ENCODE assay signal across 32 mouse cellular contexts in the genomic region with DNA sequence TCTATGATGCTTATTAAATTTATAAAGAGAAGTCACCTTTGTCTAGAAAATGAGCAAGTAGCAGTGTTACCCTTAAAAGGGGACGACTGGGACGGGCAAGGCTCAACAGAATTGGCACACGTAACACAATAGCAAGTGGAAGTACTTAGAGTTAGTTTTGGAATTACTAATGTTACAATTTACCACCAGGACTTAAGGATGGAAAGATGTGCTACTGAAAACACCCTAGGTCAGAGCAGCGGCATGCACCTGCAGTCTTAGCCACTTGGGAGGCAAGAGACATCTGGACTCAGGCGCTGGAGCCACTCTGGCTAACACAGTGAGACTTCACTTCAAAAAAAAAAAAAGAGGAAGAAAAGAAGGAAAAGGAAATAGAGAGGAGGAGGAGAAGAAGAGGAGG. TPM values are rescaled to one million over a fixed set of nuclear protein-coding genes. Genes with fewer than 3 reads are reported as not detected.
"Had no signal": no experiment of that assay in that cellular context is flagged by ENCODE, and none has a peak within 500 bp of the region (broad histone marks: within the 10 kb centered on the region; RNA-seq: fewer than 3 reads in every experiment).

No protein-coding gene starts in this region.

- DNase-seq: liver; lung, adult 18-20 months; lung, adult 2 months; lung, postnatal 14 days; lung, postnatal 36 days; lung, postnatal 4 days; midbrain, embryonic 14.5 days had no signal

- H3K9me3 ChIP-seq: limb, embryonic 10.5 days; limb, embryonic 12.5 days; limb, embryonic 13.5 days; limb, embryonic 15.5 days; liver, embryonic 12.5 days; liver, embryonic 15.5 days; lung, embryonic 15.5 days; megakaryocyte, embryonic 14.5 days; midbrain, embryonic 10.5 days; midbrain, embryonic 12.5 days; midbrain, embryonic 13.5 days; midbrain, embryonic 15.5 days; neural tube, embryonic 12.5 days had no signal

- H3K4me2 ChIP-seq: limb, embryonic 12.5 days; limb, embryonic 13.5 days; limb, embryonic 15.5 days; liver, embryonic 11.5 days; liver, embryonic 12.5 days; liver, embryonic 15.5 days; lung, embryonic 14.5 days; lung, embryonic 15.5 days; midbrain, embryonic 11.5 days; midbrain, embryonic 12.5 days; midbrain, embryonic 13.5 days; midbrain, embryonic 15.5 days; neural tube, embryonic 12.5 days had no signal

- ATAC-seq: liver, embryonic 12.5 days; lung, postnatal 0 days; midbrain, embryonic 13.5 days; midbrain, embryonic 15.5 days; midbrain, embryonic 16.5 days had no signal

- H3K9ac ChIP-seq: limb, embryonic 12.5 days; limb, embryonic 13.5 days; limb, embryonic 15.5 days; liver, embryonic 12.5 days; liver, embryonic 14.5 days; liver, embryonic 15.5 days; lung, embryonic 14.5 days; lung, embryonic 15.5 days; midbrain, embryonic 12.5 days; midbrain, embryonic 13.5 days; midbrain, embryonic 15.5 days; neural tube, embryonic 12.5 days had no signal

- H3K36me3 ChIP-seq: limb, embryonic 12.5 days; limb, embryonic 15.5 days; liver, embryonic 15.5 days; lung, embryonic 15.5 days; midbrain, embryonic 15.5 days had no signal

- H3K4me3 ChIP-seq: left cerebral cortex, adult 2 months; limb, embryonic 10.5 days; limb, embryonic 12.5 days; limb, embryonic 13.5 days; limb, embryonic 15.5 days; liver, embryonic 12.5 days; liver, embryonic 15.5 days; lung, embryonic 15.5 days; megakaryocyte, embryonic 14.5 days; midbrain, embryonic 10.5 days; midbrain, embryonic 12.5 days; midbrain, embryonic 13.5 days; midbrain, embryonic 15.5 days; myocyte; neural tube, embryonic 12.5 days had no signal

- H3K27ac ChIP-seq: left cerebral cortex, adult 2 months; limb, embryonic 10.5 days; limb, embryonic 12.5 days; limb, embryonic 13.5 days; limb, embryonic 15.5 days; liver, embryonic 12.5 days; liver, embryonic 14.5 days; liver, embryonic 15.5 days; lung, embryonic 15.5 days; macrophage; midbrain, embryonic 12.5 days; midbrain, embryonic 13.5 days; midbrain, embryonic 15.5 days; neural tube, embryonic 12.5 days had no signal

- H3K27me3 ChIP-seq: limb, embryonic 12.5 days; limb, embryonic 15.5 days; liver, embryonic 12.5 days; liver, embryonic 15.5 days; lung, embryonic 15.5 days; midbrain, embryonic 12.5 days; midbrain, embryonic 13.5 days; midbrain, embryonic 15.5 days; neural tube, embryonic 12.5 days had no signal

RNA-seq across cellular contexts. Expression of gene Clic6, which starts 29.6 kb away (rescaled TPM):
- total RNA-seq: megakaryocyte, adult 5-6 weeks; megakaryocyte-erythroid progenitor cell, adult 5-6 weeks; monocyte, adult 5-6 weeks had no signal
- polyA plus RNA-seq: macrophage, myocyte had no signal
